Mouse (Mus musculus) inflammation-experienced regulatory T-cells, adult 6 months (primary cell): ENCODE data around the gene Emilin1. TPM values are rescaled to one million over a fixed set of nuclear protein-coding genes. Genes with fewer than 3 reads are reported as not detected.

ENCODE experiments used
- ATAC-seq: one replicate; pipeline ENCODE4 v1.8.0; 2017
- polyA plus RNA-seq, 3 experiments: library from polyadenylated mRNA; unstranded; fragments of 100-300 nt; shearing (Covaris generic); gene quantifications; one replicate each; pipeline ENCODE4 v1.2.1; 2017

Gene Emilin1
- polyA plus RNA-seq, 3 experiments from 2014 or later: 0.84 TPM; not detected in 2

GRCm38 (mm10) chr5:30908426-30909299 is 4.5 kb upstream of the Emilin1 start:
- no peak for ATAC-seq

DNA sequence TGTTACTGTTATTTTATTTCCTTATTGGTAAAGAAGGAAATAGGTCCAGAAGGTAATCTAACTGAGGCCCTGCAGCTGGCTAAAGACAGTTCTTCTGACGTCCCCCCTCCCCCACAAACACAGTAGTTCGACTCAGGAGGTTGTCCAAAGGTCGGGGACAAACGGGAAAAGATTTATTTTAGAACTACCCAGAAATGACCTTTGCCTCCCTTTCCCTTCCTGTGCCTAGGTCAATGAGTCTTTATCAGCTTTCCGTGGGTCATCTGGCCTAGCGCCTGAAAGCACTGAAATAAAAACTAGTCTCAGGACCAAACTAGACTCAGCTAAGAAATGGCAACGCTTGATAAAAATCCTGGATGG is 3.9 kb upstream of the Emilin1 start:
- ATAC-seq: no peak

DNA sequence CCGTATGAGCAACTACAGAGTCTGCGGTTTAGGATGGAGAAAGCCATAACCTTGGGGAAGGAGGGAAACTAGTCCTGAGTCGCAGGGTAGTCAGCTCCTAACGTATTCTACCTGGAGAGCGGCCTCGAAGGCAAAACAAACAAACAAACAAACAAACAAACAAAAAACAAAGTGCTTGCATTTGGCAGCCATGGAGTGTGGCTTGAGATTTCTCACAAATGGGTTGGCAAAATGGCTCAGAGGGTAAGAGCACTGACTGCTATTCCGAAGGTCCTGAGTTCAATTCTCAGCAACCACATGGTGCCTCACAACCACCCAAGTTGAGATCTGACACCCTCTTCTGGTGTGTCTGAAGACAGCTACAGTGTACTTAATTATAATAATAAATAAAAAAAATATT is 3.3 kb upstream of the Emilin1 start:
- no peak for ATAC-seq

DNA sequence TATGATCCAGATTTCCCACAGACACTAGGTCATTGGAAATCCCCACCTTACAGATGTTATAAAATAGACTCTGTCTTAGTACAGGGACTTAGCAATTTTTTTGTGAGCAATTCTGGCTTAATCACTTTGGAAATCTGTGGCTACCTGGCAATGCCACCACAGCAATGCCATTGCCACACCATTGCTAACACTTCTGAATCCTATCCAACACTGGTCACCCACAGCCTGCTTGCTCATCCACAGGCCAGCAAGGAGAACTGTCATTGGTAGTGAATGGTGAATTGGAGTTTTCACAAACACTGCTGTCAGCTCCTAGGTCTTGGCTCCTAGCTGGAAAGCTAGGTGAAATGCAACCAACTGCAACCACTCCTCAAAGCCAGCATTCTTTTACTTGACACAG is 2.7 kb upstream of the Emilin1 start:
- ATAC-seq: no peak

DNA sequence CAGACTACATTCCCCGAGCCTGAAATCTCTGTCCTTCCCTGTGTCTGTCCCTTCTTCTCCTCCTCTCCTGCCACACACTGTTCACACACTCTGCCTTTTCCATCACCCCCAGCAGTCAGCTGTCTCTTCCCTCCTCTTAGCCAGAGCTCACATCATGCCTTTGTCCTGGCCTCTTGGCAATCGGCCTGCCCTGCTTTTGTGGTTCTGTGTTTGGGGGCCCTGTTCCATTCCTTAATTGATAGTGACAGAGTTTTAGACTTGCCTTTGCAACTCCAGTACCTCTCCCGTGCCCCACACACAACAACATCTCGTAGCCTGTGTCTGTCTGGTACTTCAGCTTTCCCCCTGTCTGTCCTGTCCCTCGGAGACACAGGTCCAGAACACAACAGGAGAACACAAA is 1.0 kb upstream of the Emilin1 start:
- ATAC-seq: no peak

GRCm38 (mm10) chr5:30914101-30914635 is 966 bp downstream of the Emilin1 start:
- no peak for ATAC-seq

GRCm38 (mm10) chr5:30914849-30915248 is 1.6 kb downstream of the Emilin1 start:
- ATAC-seq: no peak

DNA sequence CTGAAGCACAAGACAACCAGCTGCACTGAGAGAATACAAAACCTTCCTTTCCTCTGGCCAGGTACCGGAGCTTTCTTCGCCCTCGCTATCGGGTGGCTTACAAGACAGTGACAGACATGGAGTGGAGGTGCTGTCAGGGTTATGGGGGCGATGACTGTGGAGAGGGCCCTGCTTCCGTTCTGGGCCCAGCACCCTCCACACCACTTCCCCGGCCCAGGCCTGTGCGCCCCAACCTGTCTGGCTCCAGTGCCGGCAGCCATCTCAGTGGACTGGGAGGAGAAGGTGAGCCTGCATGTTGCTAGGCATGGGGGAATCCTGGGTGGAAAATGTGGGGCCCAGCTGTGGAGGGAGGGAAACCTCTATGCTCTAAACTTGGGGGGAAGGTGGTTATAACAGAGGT is 2.3 kb downstream of the Emilin1 start:
- no peak for ATAC-seq

- peak; percentile 91 for ATAC-seq
These were observed 2.8 kb downstream of the Emilin1 start for GRCm38 (mm10) chr5:30915974-30916433.

DNA sequence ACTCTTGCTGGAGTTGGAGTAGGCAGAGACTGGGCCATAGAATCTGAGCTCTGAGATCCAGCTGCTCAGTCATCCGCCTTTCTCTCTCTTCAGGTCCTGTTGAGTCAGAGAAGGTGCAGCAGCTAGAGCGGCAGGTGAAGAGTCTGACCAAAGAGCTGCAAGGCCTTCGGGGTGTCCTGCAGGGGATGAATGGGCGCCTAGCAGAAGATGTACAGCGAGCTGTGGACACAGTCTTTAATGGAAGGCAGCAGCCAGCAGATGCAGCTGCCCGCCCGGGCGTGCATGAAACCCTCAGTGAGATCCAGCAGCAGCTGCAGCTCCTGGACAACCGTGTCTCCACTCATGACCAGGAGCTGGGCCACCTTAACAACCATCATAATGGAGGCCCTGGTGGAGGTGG is 3.6 kb downstream of the Emilin1 start:
- ATAC-seq: no peak

DNA sequence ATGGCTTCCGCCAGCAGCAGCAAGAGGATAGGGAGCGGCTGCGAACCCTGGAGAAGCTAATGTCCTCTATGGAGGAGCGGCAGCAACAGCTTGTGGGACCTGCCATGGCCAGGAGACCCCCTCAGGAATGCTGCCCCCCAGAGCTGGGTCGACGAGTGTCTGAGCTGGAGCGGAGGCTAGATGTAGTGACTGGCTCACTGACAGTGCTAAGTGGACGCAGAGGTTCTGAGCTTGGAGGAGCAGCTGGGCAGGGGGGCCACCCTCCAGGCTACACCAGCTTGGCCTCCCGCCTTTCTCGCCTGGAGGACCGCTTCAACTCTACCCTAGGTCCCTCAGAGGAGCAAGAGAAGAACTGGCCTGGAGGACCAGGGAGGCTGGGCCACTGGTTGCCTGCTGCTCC is 4.1 kb downstream of the Emilin1 start:
- ATAC-seq: no peak

- ATAC-seq: no peak
These were observed 4.9 kb downstream of the Emilin1 start for GRCm38 (mm10) chr5:30917891-30918670.

GRCm38 (mm10) chr5:30918691-30919090 is 5.5 kb downstream of the Emilin1 start:
- no peak for ATAC-seq

DNA sequence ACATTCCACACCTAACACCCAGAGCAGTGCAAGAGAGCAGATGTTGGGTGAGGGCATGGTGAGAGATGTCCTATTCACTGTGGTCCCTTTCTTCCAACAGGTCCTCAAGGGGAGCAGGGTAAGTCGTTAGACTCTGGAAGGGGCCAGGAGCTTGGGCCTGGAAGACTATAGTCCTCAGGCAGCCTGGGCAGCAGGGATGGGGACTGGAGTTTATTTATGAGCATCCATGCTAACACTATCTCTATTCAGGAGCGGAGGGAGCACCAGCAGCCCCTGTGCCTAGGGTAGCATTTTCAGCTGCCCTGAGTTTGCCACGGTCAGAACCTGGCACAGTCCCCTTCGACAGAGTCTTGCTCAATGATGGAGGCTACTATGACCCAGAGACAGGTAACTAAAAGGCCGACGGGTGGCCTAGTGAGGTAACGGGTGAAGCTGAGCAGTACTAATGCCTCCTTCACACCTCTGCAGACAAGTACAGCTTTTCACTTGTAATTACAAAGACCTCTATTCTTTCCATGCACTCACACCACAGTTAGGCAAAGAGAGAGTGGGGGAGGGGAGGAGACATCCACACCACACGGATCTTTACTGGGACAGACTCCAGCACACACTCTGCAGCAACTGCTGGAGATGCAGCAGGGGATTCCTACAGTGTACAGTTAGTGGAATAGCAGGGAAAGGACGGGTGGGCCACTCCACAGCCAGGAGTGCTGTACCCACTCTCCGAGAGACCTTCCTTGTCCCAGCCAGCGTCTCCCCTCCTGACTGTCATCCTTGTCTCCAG is 6.8 kb downstream of the Emilin1 start:
- no peak for ATAC-seq

GRCm38 (mm10) chr5:30920621-30921020 is 7.4 kb downstream of the Emilin1 start:
- no peak for ATAC-seq

DNA sequence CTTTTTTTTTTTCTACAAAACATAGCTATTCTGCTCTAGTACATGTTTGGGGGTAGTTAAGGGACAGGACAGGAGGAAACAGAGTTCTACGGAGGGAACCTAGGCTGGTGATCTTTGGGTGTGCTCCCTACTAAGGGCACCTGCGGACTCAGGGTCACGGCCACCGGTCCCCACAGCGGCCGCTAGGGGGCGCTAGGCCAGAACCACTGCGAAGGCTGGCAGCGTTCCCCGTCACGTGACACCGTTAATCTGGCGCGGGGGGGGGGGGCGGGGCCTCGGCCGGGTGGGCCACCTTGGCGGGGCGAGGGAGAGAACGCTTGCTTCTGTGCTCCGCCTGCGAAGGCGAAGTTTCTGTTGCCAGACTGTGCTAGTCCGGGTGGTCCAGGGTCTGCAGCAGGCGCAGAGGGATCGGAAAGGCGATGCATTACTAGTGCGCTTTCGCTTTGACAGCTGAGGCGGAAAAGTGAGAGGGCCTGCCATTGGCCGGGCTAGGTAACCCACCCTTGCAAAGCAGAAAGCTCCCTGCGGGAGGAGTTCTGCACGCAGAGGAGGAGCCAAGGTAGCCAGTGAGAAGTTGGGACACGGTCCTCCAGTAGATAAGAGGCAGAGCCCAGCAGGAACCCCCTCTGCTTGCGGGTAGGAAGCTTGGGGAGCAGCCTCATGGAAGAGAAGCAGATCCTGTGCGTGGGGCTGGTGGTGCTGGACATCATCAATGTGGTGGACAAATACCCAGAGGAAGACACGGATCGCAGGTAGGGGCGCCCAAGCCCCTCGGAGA is 8.2 kb downstream of the Emilin1 start, which contains the start of gene Khk:
Khk (plus strand) TSS at position 176 of the 778 bp plus-strand sequence.
- ATAC-seq: peak; percentile 81

- ATAC-seq: no peak
These were observed 9.4 kb downstream of the Emilin1 start for GRCm38 (mm10) chr5:30922581-30923041.

DNA sequence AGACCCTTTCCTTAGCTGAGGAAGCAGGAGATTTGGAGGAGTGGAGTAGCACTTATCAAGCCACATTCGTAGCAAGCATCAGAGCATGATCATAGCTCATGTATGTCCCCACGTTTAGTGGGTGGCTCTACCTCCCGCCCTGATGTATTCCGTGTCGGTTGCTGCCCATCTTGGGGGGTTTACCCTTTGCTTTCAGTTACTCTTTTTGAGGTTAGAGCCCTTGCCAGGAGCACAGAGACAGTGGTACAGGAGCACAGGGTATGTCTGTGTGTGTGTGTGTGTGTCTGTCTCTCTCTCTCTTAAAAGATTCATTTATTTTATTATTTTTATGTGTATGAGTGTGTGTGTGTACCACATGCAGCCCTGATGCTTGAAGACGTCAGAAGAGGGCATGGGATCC is 9.9 kb downstream of the Emilin1 start:
- ATAC-seq: no peak

- no peak for ATAC-seq
These were observed 11.4 kb downstream of the Emilin1 start for GRCm38 (mm10) chr5:30924614-30925013.

- ATAC-seq: no peak
These were observed 12.0 kb downstream of the Emilin1 start for GRCm38 (mm10) chr5:30925217-30925616.

DNA sequence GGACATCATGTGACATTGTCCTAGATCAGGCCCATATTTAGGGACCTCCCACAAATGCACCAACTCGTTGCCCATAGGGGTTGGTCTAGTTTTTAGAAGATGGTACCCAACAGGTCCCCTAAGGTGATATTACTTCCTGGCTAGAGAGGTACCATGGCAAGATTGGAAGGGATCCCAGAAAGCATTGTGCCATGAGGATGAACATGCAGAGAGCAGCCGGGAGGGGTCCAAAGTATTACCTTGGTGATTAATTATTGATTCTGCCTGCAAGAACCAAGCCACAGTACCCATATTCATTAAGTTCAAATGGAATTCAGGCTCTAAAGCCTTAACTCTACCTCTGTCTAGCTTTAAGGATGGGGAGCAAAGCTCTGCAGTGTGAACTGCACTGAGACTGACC is 12.9 kb downstream of the Emilin1 start:
- no peak for ATAC-seq
